Mouse (Mus musculus): Measurements from ENCODE around the gene Txndc5. TPM values are rescaled to one million over a fixed set of nuclear protein-coding genes. Genes with fewer than 3 reads are reported as not detected.

Txndc5 gene
- total RNA-seq (2014; rRNA removed) (126 and 160 TPM in 2 replicates), polyA plus RNA-seq (2012; rRNA removed) (97.9 and 104 TPM in 2 replicates)

DNA sequence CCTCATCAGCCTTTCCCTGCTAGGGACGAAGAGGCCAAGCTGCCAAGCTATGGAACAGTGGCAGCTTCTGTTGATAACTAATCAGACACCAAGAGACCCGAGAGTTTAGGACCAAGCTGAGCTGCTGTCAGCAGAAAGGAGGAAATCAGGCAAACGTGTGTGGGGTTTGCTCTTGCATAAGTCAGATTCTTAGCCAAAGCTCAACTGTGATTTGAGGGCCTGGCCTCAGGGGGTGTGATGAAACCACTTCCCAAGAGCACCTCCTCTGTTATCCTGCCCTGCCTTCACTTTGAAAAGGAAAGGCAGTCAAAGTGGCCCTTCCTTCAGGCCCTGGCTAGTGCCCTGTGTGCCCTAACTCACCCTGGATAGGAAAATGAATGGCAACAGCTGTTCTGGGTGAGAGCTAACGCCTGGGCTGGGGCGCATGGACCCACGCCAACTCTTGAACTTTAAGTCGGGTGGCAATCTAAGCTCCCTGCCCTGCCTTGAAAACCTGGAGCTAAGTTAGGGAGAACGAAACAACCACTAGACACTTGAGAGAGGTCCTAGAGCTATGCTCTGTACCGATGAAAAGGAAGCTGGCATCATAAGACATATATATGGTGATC, at the start of gene Txndc5:
Txndc5 (minus strand) TSS at position 138 of the 608 bp plus-strand sequence.
- Histone ChIP-seq H3K9ac (ENCODE audit: low read depth, low read length) (peak within 1 kb of the TSS; percentile 84), H3K27ac (replicated peaks; ENCODE audit: insufficient read depth, low read depth, low read length) (peak within 1 kb of the TSS; percentile 91), H3K27me3 (ENCODE audit: control insufficient read depth, insufficient read depth, low read length) (no peaks in the 10 kb centered on the region), H3K4me3 (ENCODE audit: insufficient read depth, low read depth, low read length) (peak within 1 kb of the TSS; percentile 67), H3K4me1 (ENCODE audit: control insufficient read depth, insufficient read depth, low read length) (peaks cover 14% of the 10 kb centered on the region), H3K36me3 (ENCODE audit: control insufficient read depth, insufficient read depth, low read length) (no peaks in the 10 kb centered on the region), H3K79me2 (ENCODE audit: control insufficient read depth, insufficient read depth, low read length) (peaks cover 5% of the 10 kb centered on the region; the same call in 1 of the 2 replicates)
- TF ChIP-seq POLR2A (IDR thresholded peaks at IDR 0.05; ENCODE audit: extremely low read depth, insufficient read depth, low read length) = no peak
- TF ChIP-seq CTCF (IDR thresholded peaks at IDR 0.05; ENCODE audit: low read depth, low read length) = no peak
- DNase-seq (ENCODE audit: extremely low read depth, low read depth, low spot score) = peak; percentile 72
- WGBS = 36% methylated on average over 9 of the region's 9 CpGs

DNA sequence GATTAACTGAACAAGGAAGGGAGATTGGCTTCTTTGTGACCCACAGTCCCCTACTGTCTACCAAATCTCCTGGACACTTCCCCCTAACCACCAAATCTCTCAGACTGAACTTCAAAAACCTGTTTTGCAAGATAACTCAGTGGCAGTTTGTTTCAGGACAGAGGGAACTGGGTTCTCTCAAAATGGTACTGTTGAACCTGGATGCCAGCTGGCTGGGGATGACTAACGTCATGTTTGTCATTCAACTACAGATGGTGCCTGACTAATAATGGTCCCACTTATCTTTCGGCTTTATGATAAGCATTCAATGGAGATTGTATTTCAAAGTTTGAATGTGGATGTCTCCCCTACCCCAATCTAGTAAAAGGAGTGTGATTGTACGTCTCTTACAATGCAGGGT, 46.0 kb upstream of the Txndc5 start:
- Histone ChIP-seq H3K27ac (replicated peaks; ENCODE audit: insufficient read depth, low read depth, low read length) (no peak overlapping the region), H3K36me3 (ENCODE audit: control insufficient read depth, insufficient read depth, low read length) (no peaks in the 10 kb centered on the region), H3K27me3 (ENCODE audit: control insufficient read depth, insufficient read depth, low read length) (no peaks in the 10 kb centered on the region), H3K9ac (ENCODE audit: low read depth, low read length) (no peak overlapping the region), H3K4me3 (ENCODE audit: insufficient read depth, low read depth, low read length) (no peak overlapping the region), H3K4me1 (ENCODE audit: control insufficient read depth, insufficient read depth, low read length) (no peaks in the 10 kb centered on the region), H3K79me2 (ENCODE audit: control insufficient read depth, insufficient read depth, low read length) (no peaks in the 10 kb centered on the region)
- no peak for TF ChIP-seq CTCF (IDR thresholded peaks at IDR 0.05; ENCODE audit: low read depth, low read length)
- no peak for TF ChIP-seq POLR2A (IDR thresholded peaks at IDR 0.05; ENCODE audit: extremely low read depth, insufficient read depth, low read length)
- DNase-seq (ENCODE audit: extremely low read depth, low read depth, low spot score) = no peak
- WGBS = 81% methylated on average over 3 of the region's 3 CpGs

DNA sequence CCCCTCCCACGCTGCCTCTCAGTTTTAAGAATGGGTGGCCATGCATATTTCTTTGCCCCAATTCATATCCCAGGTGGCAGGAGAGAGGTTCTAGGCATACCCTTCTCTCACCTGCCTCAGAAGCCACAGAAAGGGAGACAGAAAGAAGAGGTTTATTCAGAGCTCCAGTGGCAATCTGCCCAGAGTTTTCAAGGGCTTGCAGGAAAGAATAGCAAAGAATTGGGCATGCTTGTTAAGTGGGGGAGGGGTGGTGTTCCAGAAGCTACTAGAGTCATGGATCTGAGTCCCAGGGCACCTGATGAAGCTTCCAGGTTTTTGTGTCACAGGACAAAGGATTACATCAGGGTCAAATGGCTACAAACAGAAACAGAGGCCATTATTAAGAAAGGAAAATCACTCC, 44.7 kb upstream of the Txndc5 start:
- Histone ChIP-seq H3K27me3 (ENCODE audit: control insufficient read depth, insufficient read depth, low read length) (no peaks in the 10 kb centered on the region), H3K79me2 (ENCODE audit: control insufficient read depth, insufficient read depth, low read length) (no peaks in the 10 kb centered on the region), H3K27ac (replicated peaks; ENCODE audit: insufficient read depth, low read depth, low read length) (no peak overlapping the region), H3K9ac (ENCODE audit: low read depth, low read length) (no peak overlapping the region), H3K4me3 (ENCODE audit: insufficient read depth, low read depth, low read length) (no peak overlapping the region), H3K36me3 (ENCODE audit: control insufficient read depth, insufficient read depth, low read length) (no peaks in the 10 kb centered on the region), H3K4me1 (ENCODE audit: control insufficient read depth, insufficient read depth, low read length) (no peaks in the 10 kb centered on the region)
- TF ChIP-seq POLR2A (IDR thresholded peaks at IDR 0.05; ENCODE audit: extremely low read depth, insufficient read depth, low read length) (no peak), CTCF (IDR thresholded peaks at IDR 0.05; ENCODE audit: low read depth, low read length) (no peak)
- DNase-seq (ENCODE audit: extremely low read depth, low read depth, low spot score) = no peak
- WGBS = 95% methylated on average over 1 of the region's 1 CpGs

DNA sequence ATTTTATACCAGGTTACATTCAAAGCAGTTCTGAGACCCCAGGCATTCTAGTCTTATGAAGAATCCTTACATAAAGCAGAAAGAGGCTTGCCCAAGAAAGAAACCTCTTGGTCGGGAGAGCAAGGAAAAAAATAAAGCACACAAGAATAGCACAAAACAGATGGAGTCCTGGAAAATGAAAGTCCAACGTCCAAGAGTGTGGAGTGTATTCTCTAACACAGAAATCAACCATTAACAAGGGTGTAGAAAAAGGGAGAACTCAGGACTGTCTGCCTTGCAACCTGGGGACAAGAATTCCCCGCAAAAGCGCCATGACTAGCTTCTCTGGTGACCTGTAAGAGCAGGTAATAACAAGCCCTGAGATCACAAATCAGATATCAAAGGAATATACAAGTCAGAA, 36.6 kb upstream of the Txndc5 start:
- 58% methylated on average over 4 of the region's 4 CpGs for WGBS
- Histone ChIP-seq H3K79me2 (ENCODE audit: control insufficient read depth, insufficient read depth, low read length) (no peaks in the 10 kb centered on the region), H3K9ac (ENCODE audit: low read depth, low read length) (no peak overlapping the region), H3K27ac (replicated peaks; ENCODE audit: insufficient read depth, low read depth, low read length) (no peak overlapping the region), H3K36me3 (ENCODE audit: control insufficient read depth, insufficient read depth, low read length) (no peaks in the 10 kb centered on the region), H3K4me3 (ENCODE audit: insufficient read depth, low read depth, low read length) (no peak overlapping the region), H3K27me3 (ENCODE audit: control insufficient read depth, insufficient read depth, low read length) (no peaks in the 10 kb centered on the region), H3K4me1 (ENCODE audit: control insufficient read depth, insufficient read depth, low read length) (no peaks in the 10 kb centered on the region)
- DNase-seq (ENCODE audit: extremely low read depth, low read depth, low spot score) = no peak
- TF ChIP-seq CTCF (IDR thresholded peaks at IDR 0.05; ENCODE audit: low read depth, low read length) (no peak), POLR2A (IDR thresholded peaks at IDR 0.05; ENCODE audit: extremely low read depth, insufficient read depth, low read length) (no peak)

DNA sequence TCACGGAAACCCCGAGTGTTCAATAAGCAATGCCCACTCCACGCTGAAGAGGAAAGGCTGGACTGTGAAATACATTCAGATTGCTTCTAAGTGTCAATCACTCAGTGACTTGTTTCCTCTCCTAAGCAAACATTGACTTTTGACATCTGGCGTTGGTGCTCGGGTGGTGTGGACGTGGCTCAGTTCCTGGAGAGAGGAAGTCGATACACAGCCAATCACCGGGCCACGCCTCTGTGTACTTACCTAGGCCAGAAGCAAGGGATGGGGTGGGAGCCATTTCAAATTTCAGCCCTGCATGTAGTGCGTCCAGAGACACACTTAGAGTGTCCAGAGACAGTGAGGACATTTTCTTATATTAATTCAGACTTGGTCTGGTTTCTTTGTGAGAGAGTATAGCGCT, 26.0 kb upstream of the Txndc5 start:
- H3K27me3 ChIP-seq (ENCODE audit: control insufficient read depth, insufficient read depth, low read length) = no peaks in the 10 kb centered on the region
- DNase-seq (ENCODE audit: extremely low read depth, low read depth, low spot score) = peak; percentile 88
- no peak overlapping the region for H3K27ac ChIP-seq (replicated peaks; ENCODE audit: insufficient read depth, low read depth, low read length)
- TF ChIP-seq CTCF (IDR thresholded peaks at IDR 0.05; ENCODE audit: low read depth, low read length) = no peak
- no peak for TF ChIP-seq POLR2A (IDR thresholded peaks at IDR 0.05; ENCODE audit: extremely low read depth, insufficient read depth, low read length)
- WGBS = 16% methylated on average over 11 of the region's 11 CpGs
- H3K4me3 ChIP-seq (ENCODE audit: insufficient read depth, low read depth, low read length) = no peak overlapping the region
- no peaks in the 10 kb centered on the region for H3K36me3 ChIP-seq (ENCODE audit: control insufficient read depth, insufficient read depth, low read length)
- peaks cover 3% of the 10 kb centered on the region; the same call in 1 of the 2 replicates for H3K4me1 ChIP-seq (ENCODE audit: control insufficient read depth, insufficient read depth, low read length)
- no peak overlapping the region for H3K9ac ChIP-seq (ENCODE audit: low read depth, low read length)
- H3K79me2 ChIP-seq (ENCODE audit: control insufficient read depth, insufficient read depth, low read length) = no peaks in the 10 kb centered on the region

DNA sequence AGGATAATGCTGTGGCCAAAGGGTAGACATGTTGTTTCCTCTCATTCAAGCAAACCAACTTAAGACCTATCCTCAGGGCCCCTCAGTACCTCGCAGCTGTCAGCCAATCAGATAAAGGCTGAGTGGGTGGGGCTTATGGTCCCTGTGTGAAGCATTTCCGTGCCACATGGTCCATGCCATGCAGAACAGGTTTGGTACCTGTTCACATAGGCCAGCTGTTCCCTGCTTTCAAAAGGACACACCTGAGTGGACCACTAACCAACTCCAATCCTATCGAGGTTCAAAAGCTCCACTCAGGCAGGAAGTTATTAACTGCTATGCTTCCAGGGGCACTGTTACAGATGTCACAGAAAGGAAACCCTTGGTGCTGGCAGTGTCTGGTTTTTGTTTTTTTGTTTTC, 25.6 kb upstream of the Txndc5 start:
- Histone ChIP-seq H3K4me1 (ENCODE audit: control insufficient read depth, insufficient read depth, low read length) (peaks cover 3% of the 10 kb centered on the region; the same call in 1 of the 2 replicates), H3K36me3 (ENCODE audit: control insufficient read depth, insufficient read depth, low read length) (no peaks in the 10 kb centered on the region), H3K27me3 (ENCODE audit: control insufficient read depth, insufficient read depth, low read length) (no peaks in the 10 kb centered on the region), H3K9ac (ENCODE audit: low read depth, low read length) (no peak overlapping the region), H3K27ac (replicated peaks; ENCODE audit: insufficient read depth, low read depth, low read length) (no peak overlapping the region), H3K4me3 (ENCODE audit: insufficient read depth, low read depth, low read length) (no peak overlapping the region), H3K79me2 (ENCODE audit: control insufficient read depth, insufficient read depth, low read length) (no peaks in the 10 kb centered on the region)
- DNase-seq (ENCODE audit: extremely low read depth, low read depth, low spot score) = no peak
- TF ChIP-seq POLR2A (IDR thresholded peaks at IDR 0.05; ENCODE audit: extremely low read depth, insufficient read depth, low read length) (no peak), CTCF (IDR thresholded peaks at IDR 0.05; ENCODE audit: low read depth, low read length) (no peak)
- WGBS = 26% methylated on average over 3 of the region's 3 CpGs
